Mouse (Mus musculus) left cerebral cortex, adult 8-10 months (tissue): ENCODE results near the gene Ttyh3. TPM values are rescaled to one million over a fixed set of nuclear protein-coding genes. Genes with fewer than 3 reads are reported as not detected.

Source experiments
- DNase-seq, 2 experiments: peaks; one replicate each; pipeline ENCODE4 v3.0.0; 2022; ENCODE audit warnings: low spot score in 2 of 2
- total RNA-seq, 4 experiments: library from RNA; stranded (reverse); gene quantifications; 2 replicates each; pipeline ENCODE4 v1.2.4; 2022

Gene Ttyh3
- total RNA-seq, 4 experiments from 2014 or later, result 173 to 201 (median 187) TPM

DNA sequence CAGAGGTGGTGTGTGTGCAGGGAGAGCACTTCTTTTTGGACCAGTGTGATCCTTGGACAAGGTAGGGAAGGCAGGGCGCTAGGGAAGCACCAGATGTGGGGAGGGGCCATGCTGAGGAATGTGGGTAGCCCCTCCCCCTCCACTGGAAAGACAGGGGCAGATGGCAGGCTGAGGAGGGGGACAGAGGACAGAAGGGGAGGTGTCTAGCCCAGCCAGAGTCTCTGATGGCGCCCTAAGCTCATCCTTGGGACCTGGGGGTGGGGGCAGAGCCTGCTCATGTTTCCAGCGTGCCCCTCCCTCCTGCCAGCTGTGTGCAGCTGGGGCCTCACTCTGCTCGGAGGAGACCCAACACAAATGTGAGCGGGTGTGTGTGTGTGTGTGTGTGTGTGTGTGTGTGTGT is 67.3 kb downstream of the Ttyh3 start:
- no peak for DNase-seq

DNA sequence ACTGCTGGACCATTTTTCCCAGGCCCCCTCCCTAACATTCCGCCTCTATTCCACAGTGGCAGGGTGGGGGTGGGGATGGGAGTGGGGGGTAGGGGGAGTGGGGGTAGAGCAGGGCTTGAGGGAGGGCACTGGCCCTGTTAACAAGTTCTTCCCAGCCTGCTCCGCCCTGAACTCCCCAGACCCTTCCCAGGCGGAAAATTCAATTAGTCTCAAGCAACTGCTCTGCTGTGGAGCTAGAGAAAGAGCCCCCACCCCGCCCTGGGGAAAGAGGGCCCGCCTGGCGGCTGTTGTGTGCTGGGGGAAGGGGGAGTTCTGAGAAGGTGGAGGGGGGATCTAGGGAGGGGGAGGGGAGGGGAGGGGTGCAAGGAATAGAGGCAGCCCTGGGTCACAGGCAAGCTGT is 69.1 kb downstream of the Ttyh3 start:
- no peak for DNase-seq

DNA sequence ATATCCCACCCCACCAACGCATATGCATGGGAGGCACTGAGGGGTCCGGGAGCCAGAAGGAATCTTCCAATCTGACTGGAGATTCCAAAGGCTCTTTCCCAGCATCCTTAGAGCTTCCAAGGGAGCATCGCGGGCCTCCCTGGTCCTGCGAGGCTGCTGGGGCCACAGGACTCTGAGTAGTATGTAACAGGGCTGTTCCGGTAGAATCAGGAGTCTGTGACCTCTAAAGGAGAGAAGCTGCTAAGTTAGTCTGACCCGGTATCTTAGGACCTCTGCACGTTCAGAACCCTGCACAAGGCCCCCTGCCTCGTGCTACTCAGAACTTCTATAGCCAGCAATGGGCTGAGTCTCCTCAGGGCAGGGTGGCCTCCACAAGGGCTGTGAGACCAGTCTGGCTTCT is 69.6 kb downstream of the Ttyh3 start:
- no peak for DNase-seq

DNA sequence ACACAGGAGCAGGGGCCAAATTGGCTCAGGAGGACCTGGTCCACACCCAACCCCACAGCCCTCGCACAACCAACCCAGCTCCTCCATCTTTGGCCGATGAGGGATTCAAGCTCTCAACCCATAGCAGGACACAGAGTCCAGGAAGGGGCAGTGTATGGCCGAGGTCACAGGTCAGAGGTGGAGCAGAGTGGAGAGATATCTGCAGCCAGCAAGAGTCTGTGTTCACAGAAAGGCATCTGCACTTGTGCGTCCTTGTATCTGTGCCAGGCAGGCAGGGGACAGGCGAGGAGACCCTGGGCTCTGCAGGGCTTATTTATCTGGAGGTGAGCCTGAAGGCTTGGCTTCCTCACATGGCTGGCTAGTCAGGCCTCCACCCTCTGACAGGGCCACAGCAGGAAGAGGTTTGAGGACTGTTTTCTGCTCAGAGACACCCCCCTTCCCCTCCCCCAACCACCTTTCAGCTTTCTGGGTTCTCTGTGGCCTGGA is 73.4 kb downstream of the Ttyh3 start:
- DNase-seq, result no peak

DNA sequence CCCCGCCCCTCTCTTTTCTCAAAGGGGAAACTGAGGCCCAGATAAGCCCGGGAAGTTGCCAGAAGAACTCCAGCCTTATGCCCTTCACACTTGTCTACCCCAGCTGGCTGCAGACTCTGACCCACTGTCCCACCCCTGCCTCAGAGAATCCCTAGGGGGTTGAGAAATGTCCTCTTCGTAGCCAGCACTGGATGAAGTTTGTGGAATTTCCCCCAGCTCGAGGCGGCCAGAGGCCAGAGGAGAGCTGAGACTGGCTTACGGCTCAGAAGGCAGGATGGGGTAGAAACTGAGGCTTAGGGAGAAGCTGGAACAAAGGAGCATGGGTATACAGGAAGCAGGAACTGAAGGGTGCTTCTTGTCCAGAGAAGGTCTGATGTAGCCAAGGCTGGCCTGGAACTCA is 76.2 kb downstream of the Ttyh3 start:
- no peak for DNase-seq

DNA sequence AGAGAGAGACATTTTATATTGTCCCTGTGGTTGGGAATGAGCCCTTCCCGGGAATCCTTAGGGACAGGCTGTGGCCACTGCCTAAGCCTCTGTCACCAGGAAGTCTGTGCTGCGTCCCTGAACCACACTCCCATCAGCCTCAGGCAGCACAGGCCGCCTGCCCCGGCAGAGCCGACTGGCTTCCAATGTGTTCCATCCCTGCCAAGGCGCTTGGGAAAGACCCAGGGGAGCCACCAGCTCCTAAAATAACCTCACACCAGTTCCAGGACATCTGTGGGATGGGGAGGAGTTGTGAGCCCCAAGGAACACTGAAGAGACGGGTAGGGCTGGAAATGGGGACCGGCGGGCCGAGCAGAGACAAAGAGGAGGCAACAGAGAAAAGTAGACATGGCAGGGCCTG is 77.2 kb downstream of the Ttyh3 start:
- no peak for DNase-seq

DNA sequence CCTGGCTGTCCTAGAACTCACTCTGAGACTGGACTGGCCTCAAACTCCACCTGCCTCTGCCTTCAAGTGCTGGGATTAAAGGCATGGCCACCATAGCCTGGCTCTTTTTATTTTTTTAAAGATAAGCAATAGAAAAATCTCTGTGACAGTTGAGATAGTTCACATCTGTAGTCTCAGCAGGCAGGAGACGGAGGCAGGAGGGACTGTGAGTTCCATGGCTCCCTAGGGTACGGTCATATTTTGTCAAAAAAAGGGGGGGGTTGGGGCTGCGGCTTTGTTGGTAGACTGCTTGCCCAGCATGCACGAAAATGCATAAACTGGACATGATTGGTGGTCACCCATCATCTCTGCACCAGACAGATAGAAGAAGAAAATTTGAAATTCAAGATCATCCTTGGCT is 77.6 kb downstream of the Ttyh3 start:
- DNase-seq, result no peak

Other genes starting within 250 kb of the Ttyh3 start
- 10 to 100 TPM; 81.0 to 93.2 (median 86.4) TPM for gene Eif3b, start 229.7 kb downstream of the Ttyh3 start, total RNA-seq
- not detected for gene Gm4869, start 203.4 kb downstream of the Ttyh3 start, total RNA-seq
- gene Chst12, start 143.5 kb downstream of the Ttyh3 start, total RNA-seq, result 10 to 100 TPM; 17.4 to 20.2 (median 18.7) TPM
- gene Grifin, start 84.0 kb downstream of the Ttyh3 start, total RNA-seq, result 1 to 10 TPM in 1 of 4 experiments, under 1 TPM in 2, not detected in 1; 0.80 to 1.3 (median 0.93) TPM
- 10 to 100 TPM; 19.9 to 24.1 (median 22.3) TPM for gene Lfng, start 41.7 kb downstream of the Ttyh3 start, total RNA-seq
- gene Iqce, start 53.3 kb upstream of the Ttyh3 start, total RNA-seq, result 10 to 100 TPM; 45.8 to 52.8 (median 51.2) TPM
- 10 to 100 TPM; 20.0 to 21.1 (median 21.0) TPM for gene Brat1, start 56.0 kb upstream of the Ttyh3 start, total RNA-seq
- gene Amz1, start 75.1 kb upstream of the Ttyh3 start, total RNA-seq, result 10 to 100 TPM; 21.0 to 28.7 (median 24.7) TPM
- gene Gna12, start 181.4 kb upstream of the Ttyh3 start, total RNA-seq, result 10 to 100 TPM; 82.0 to 85.9 (median 83.8) TPM